Mouse (Mus musculus) Patski (cell line): ENCODE measurements around the gene 1700067K01Rik. TPM values are rescaled to one million over a fixed set of nuclear protein-coding genes. Genes with fewer than 3 reads are reported as not detected.

ENCODE experiments used
- ATAC-seq: fragments of 100-300 bp; one replicate; pipeline ENCODE4 v1.8.0; 2021
- CTCF ChIA-PET: fragments of 350-600 bp; sonication (Branson Sonifier 250); formaldehyde crosslinking; loops from one replicate; lab custom pipeline; 2022; ENCODE audit warnings: inconsistent platforms; lab: Charles Lee
- POLR2A ChIA-PET: fragments of 350-600 bp; sonication (Branson Sonifier 250); formaldehyde crosslinking; loops from one replicate; lab custom pipeline; 2022; ENCODE audit warnings: antibody characterized with exemption, inconsistent platforms; lab: Charles Lee
- DNase-seq: peaks from one replicate; pipeline ENCODE4 v3.0.0-alpha.2; 2011; ENCODE audit warnings: low read depth, low spot score
- H3K27me3 ChIP-seq: fragments of 371-371 bp; one replicate; pipeline ENCODE4 v1.5.1; 2021
- CTCF ChIP-seq: fragments of 100-300 bp; IDR thresholded peaks from one replicate; pipeline ENCODE4 v1.5.1; 2021
- in situ Hi-C: fragments of 300-500 bp; cut with MboI; formaldehyde crosslinking; loops from 3 replicates; pipeline ENCODE4 v1.11.1; 2018; ENCODE audit warnings: low pct_unique_long_range_greater_than_20kb, mixed read lengths
- polyA plus RNA-seq: library from polyadenylated mRNA; unstranded; gene quantifications from one replicate; pipeline ENCODE4 v1.2.3, GENCODE M21; 2021

1700067K01Rik gene
- polyA plus RNA-seq = 1.3 TPM

- DNase-seq (no peak), ATAC-seq (no peak)
- TF ChIP-seq CTCF = no peak
- H3K27me3 ChIP-seq = no peaks in the 10 kb centered on the region
- POLR2A ChIA-PET = no interaction called here
- CTCF ChIA-PET = interaction anchor here (1.1 kb wide), 1 partner anchor 22 kb away, joined by 3 read pairs; no protein-coding TSS in a partner anchor
- in situ Hi-C loops = loop anchor here (10.0 to 25.0 kb wide), 2 partner anchors 173 to 661 kb away; partner anchors contain the start of gene Ier2
Observed at GRCm38 (mm10) chr8:84001281-84002000, at the start of gene 1700067K01Rik. TSS of gene 1700067K01Rik (plus strand) at chr8:84001502.

DNA sequence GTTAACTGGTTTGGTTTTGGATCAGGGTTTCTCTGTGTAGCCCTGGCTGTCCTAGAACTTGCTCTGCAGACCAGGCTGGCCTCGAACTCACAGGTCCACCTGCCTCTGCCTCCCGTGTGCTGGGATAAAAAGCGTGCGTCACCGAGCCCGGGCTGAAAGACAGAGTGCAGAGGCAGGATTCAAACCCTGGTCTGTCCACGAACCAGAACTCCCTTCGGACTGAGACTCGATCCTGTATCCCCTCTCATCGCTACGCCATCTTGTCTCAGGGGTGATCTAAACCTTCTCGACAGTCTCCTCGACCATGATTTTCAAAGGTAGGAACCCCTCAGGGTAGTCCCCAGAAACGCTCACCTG is 46.6 kb upstream of the 1700067K01Rik start:
- in situ Hi-C loops = loop anchor here (5.0 kb wide), 1 partner anchor 172 kb away; no protein-coding TSS in a partner anchor
- no peaks in the 10 kb centered on the region for H3K27me3 ChIP-seq
- ChIA-PET POLR2A (interaction anchor here (0.6 kb wide), 1 partner anchor 15 kb away, joined by 3 read pairs; no protein-coding TSS in a partner anchor), CTCF (interaction anchor here (0.9 to 3.7 kb wide), 12 partner anchors 10 to 298 kb away, joined by 3 to 25 read pairs (median 4); no protein-coding TSS in a partner anchor)
- TF ChIP-seq CTCF = no peak
- no peak for ATAC-seq
- no peak for DNase-seq

DNA sequence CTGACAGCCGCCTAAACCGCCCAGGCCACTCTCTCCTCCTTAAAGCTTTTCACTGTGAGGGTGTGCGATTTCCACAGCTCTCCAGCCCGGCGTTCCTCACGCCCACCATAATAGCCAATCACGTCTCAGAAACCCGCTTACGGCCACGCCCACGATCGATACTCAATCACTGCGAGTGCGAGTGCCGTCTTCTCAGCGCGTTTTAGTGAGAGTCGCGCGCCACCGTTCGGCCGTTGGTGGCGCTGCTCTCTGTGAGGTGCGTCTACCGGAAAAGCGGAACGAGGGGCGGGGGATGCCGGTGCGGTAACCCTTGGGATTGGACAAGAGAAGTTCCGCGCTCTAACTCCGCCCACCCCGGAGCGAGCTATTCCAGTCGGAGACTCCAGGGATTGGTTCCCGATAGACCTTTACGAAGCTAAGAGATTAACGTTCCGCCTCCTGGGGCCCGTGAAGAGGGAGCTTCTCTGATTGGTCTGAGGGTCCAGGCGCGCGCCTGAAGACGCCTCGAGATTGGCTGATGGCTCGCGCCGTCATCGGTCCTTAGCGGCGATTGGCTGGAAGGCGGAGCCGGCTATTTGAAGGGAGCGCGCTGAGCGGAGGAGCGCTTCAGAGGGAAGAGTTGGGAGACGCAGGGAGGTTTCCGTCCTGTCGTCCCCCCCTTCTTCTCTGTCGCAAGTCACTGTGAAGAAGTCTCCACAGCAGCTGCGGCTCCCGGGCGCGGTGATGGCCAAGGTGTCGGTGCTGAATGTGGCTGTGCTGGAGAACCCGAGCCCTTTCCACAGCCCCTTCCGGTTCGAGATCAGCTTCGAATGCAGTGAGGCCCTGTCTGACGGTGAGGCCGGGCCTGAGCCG is 46.0 kb upstream of the 1700067K01Rik start, which contains the start of the genes Gm10644 and Asf1b:
Gene Gm10644 (minus strand): TSS at position 100 of the 852 bp plus-strand sequence.
Gene Asf1b (plus strand): TSS at position 402 of the 852 bp plus-strand sequence.
- DNase-seq = peak; percentile 98
- peak; percentile 98 for ATAC-seq
- in situ Hi-C loops = loop anchor here (5.0 kb wide), 1 partner anchor 173 kb away; no protein-coding TSS in a partner anchor
- TF ChIP-seq CTCF = peak; percentile 99
- ChIA-PET CTCF (interaction anchor here (0.6 to 3.7 kb wide), 16 partner anchors 11 to 299 kb away, joined by 3 to 25 read pairs (median 4); no protein-coding TSS in a partner anchor), POLR2A (interaction anchor here (0.6 kb wide), 1 partner anchor 15 kb away, joined by 3 read pairs; no protein-coding TSS in a partner anchor)
- no peaks in the 10 kb centered on the region for H3K27me3 ChIP-seq

- in situ Hi-C loops = loop anchor here (5.0 kb wide), 1 partner anchor 174 kb away; no protein-coding TSS in a partner anchor
- ATAC-seq (no peak), DNase-seq (no peak)
- ChIA-PET POLR2A (no interaction called here), CTCF (interaction anchor here (0.6 to 3.7 kb wide), 13 partner anchors 11 to 299 kb away, joined by 3 to 25 read pairs (median 4); no protein-coding TSS in a partner anchor)
- no peaks in the 10 kb centered on the region for H3K27me3 ChIP-seq
- TF ChIP-seq CTCF = no peak
Observed at GRCm38 (mm10) chr8:83955958-83956218, 45.4 kb upstream of the 1700067K01Rik start.

- CTCF ChIA-PET = interaction anchor here (0.7 to 3.7 kb wide), 2 partner anchors 10 to 170 kb away, joined by 3 to 25 read pairs; no protein-coding TSS in a partner anchor
- POLR2A ChIA-PET = interaction anchor here (0.7 kb wide), 1 partner anchor 146 kb away, joined by 3 read pairs; no protein-coding TSS in a partner anchor
- TF ChIP-seq CTCF = peak; percentile 49
- no peak for DNase-seq
- no peaks in the 10 kb centered on the region for H3K27me3 ChIP-seq
- in situ Hi-C loops = loop anchor here (5.0 kb wide), 1 partner anchor 174 kb away; no protein-coding TSS in a partner anchor
- ATAC-seq = no peak
Observed at GRCm38 (mm10) chr8:83956789-83957188, 44.5 kb upstream of the 1700067K01Rik start.

GRCm38 (mm10) chr8:83964015-83964765 is 37.1 kb upstream of the 1700067K01Rik start:
- TF ChIP-seq CTCF = no peak
- in situ Hi-C loops = no loop called here
- ChIA-PET POLR2A (no interaction called here), CTCF (interaction anchor here (5.7 kb wide), 1 partner anchor 9 kb away, joined by 25 read pairs; the partner anchor contains the start of genes Asf1b and Gm10644)
- ATAC-seq (no peak), DNase-seq (no peak)
- H3K27me3 ChIP-seq = no peaks in the 10 kb centered on the region

- in situ Hi-C loops = no loop called here
- no peaks in the 10 kb centered on the region for H3K27me3 ChIP-seq
- ATAC-seq = no peak
- TF ChIP-seq CTCF = no peak
- POLR2A ChIA-PET = no interaction called here
- CTCF ChIA-PET = interaction anchor here (5.7 kb wide), 1 partner anchor 12 kb away, joined by 25 read pairs; the partner anchor contains the start of genes Asf1b and Gm10644
- no peak for DNase-seq
Observed at GRCm38 (mm10) chr8:83967701-83968100, 33.6 kb upstream of the 1700067K01Rik start.

GRCm38 (mm10) chr8:83971121-83971520 is 30.2 kb upstream of the 1700067K01Rik start:
- ATAC-seq = no peak
- no peak for DNase-seq
- TF ChIP-seq CTCF = no peak
- in situ Hi-C loops = no loop called here
- ChIA-PET CTCF (interaction anchor here (1.3 kb wide), 1 partner anchor 16 kb away, joined by 4 read pairs; the partner anchor contains the start of genes Asf1b and Gm10644), POLR2A (interaction anchor here (0.8 kb wide), 1 partner anchor 1514 kb away, joined by 3 read pairs; no protein-coding TSS in a partner anchor)
- no peaks in the 10 kb centered on the region for H3K27me3 ChIP-seq

GRCm38 (mm10) chr8:83971661-83972060 is 29.6 kb upstream of the 1700067K01Rik start:
- ChIA-PET POLR2A (no interaction called here), CTCF (interaction anchor here (1.3 kb wide), 1 partner anchor 17 kb away, joined by 4 read pairs; the partner anchor contains the start of genes Asf1b and Gm10644)
- ATAC-seq (no peak), DNase-seq (no peak)
- no peak for TF ChIP-seq CTCF
- no peaks in the 10 kb centered on the region for H3K27me3 ChIP-seq
- in situ Hi-C loops = no loop called here
